ENCODE assay signal across 17 mouse cellular contexts in genomic region chr10:68155431-68156119, GRCm38 (mm10).
DNase-seq lines count a peak whose midpoint lies in the region; ATAC-seq and TF ChIP-seq lines count a peak whose summit lies in the region.
"Had no signal": no experiment of that assay in that cellular context is flagged by ENCODE, and none has a peak within 500 bp of the region (broad histone marks: within the 10 kb centered on the region; RNA-seq: fewer than 3 reads in every experiment).

No protein-coding gene starts in this region.

- ATAC-seq in kidney, embryonic 15.5 days (replicated peaks; ENCODE audit: low FRiP score) = peak; percentile 85; the same call in 1 of the 2 replicates
- peak; percentile 99 for ATAC-seq in liver, embryonic 11.5 days (replicated peaks; ENCODE audit: low FRiP score)
- ATAC-seq: activated CD4-positive, CD25-positive, alpha-beta regulatory T cell, adult 4 months; hindbrain, postnatal 0 days had no signal

- no peak for TF ChIP-seq POLR2A in myocyte (IDR thresholded peaks at IDR 0.05; ENCODE audit: insufficient read length, low read depth)
- no peak for TF ChIP-seq POLR2A in thymus, adult 2 months (IDR thresholded peaks at IDR 0.05; ENCODE audit: control insufficient read depth, extremely low read depth, insufficient read depth, low read length, poor library complexity)

- H3K27ac ChIP-seq in kidney, embryonic 15.5 days = no peak overlapping the region
- peak overlapping the region; percentile 64 for H3K27ac ChIP-seq in liver, embryonic 11.5 days (ENCODE audit: low read depth, low read length)
- no peak overlapping the region for H3K27ac ChIP-seq in thymus, adult 2 months (ENCODE audit: control insufficient read depth, insufficient read depth, low read length)
- H3K27ac ChIP-seq: hindbrain, postnatal 0 days; lung, embryonic 15.5 days; midbrain, embryonic 10.5 days had no signal

- no peak overlapping the region for H3K9ac ChIP-seq in kidney, embryonic 15.5 days
- H3K9ac ChIP-seq in liver, embryonic 11.5 days (ENCODE audit: low read depth, low read length) = no peak overlapping the region
- H3K9ac ChIP-seq: lung, embryonic 15.5 days had no signal

- H3K79me2 ChIP-seq in myocyte (ENCODE audit: control insufficient read depth, insufficient read depth) = peaks cover 15% of the 10 kb centered on the region

- no peak overlapping the region for H3K4me2 ChIP-seq in kidney, embryonic 15.5 days
- H3K4me2 ChIP-seq in liver, embryonic 11.5 days = peak overlapping the region; percentile 36
- peak overlapping the region; percentile 66 for H3K4me2 ChIP-seq in myocyte (ENCODE audit: low read depth)
- H3K4me2 ChIP-seq: lung, embryonic 15.5 days had no signal

- peaks cover 16% of the 10 kb centered on the region; the same call in 1 of the 2 replicates for H3K36me3 ChIP-seq in kidney, embryonic 15.5 days
- no peaks in the 10 kb centered on the region for H3K36me3 ChIP-seq in liver, embryonic 11.5 days (ENCODE audit: control insufficient read depth, insufficient read depth, low read length)
- H3K36me3 ChIP-seq in myocyte (ENCODE audit: control insufficient read depth, insufficient read depth) = no peaks in the 10 kb centered on the region
- no peaks in the 10 kb centered on the region for H3K36me3 ChIP-seq in thymus, adult 2 months (ENCODE audit: control insufficient read depth, insufficient read depth, low read length)
- H3K36me3 ChIP-seq: G1E; lung, embryonic 15.5 days; midbrain, embryonic 10.5 days had no signal

- H3K27me3 ChIP-seq in kidney, embryonic 15.5 days = no peaks in the 10 kb centered on the region
- H3K27me3 ChIP-seq in liver, embryonic 11.5 days (replicated peaks; ENCODE audit: control insufficient read depth, insufficient read depth, low read length) = no peaks in the 10 kb centered on the region
- H3K27me3 ChIP-seq in myocyte (ENCODE audit: control insufficient read depth, insufficient read depth, insufficient read length) = no peaks in the 10 kb centered on the region
- no peaks in the 10 kb centered on the region for H3K27me3 ChIP-seq in thymus, adult 2 months (ENCODE audit: control insufficient read depth, insufficient read depth, low read length)
- H3K27me3 ChIP-seq: lung, embryonic 15.5 days had no signal

- WGBS in kidney, embryonic 15.5 days = 93% methylated on average over 6 of the region's 6 CpGs
- 77% methylated on average over 6 of the region's 6 CpGs for WGBS in liver, embryonic 11.5 days
- WGBS in thymus, adult 2 months = 96% methylated on average over 6 of the region's 6 CpGs

- no peaks in the 10 kb centered on the region for H3K9me3 ChIP-seq in kidney, embryonic 15.5 days (replicated peaks)
- H3K9me3 ChIP-seq in liver, embryonic 11.5 days (ENCODE audit: control insufficient read depth, low read length) = peaks cover 4% of the 10 kb centered on the region; the same call in 1 of the 2 replicates
- H3K9me3 ChIP-seq: lung, embryonic 15.5 days had no signal

- no peak overlapping the region for H3ac ChIP-seq in myocyte (ENCODE audit: control insufficient read depth, insufficient read length)

- intact Hi-C loops in left cerebral cortex, postnatal 4 days (cut with DNase I) = loop anchor here (10.0 kb wide), 1 partner anchor 119 kb away; the partner anchor contains the start of gene Arid5b

- no peak for DNase-seq in kidney, adult 18-20 months
- DNase-seq in c-Kit-negative CD71-positive TER-119-positive erythroid progenitor cells, embryonic 14.5 days (ENCODE audit: low read depth, low spot score) = peak; percentile 78
- DNase-seq in liver, embryonic 11.5 days (ENCODE audit: low spot score) = no peak
- no peak for DNase-seq in thymus, adult 2 months
- DNase-seq in adrenal gland, postnatal 25 days = no peak
- no peak for DNase-seq in left cerebral cortex, postnatal 4 days
- DNase-seq: cerebellum, adult 2 months; embryo, embryonic 11 days; layer of hippocampus, adult 9-11 months; right cerebral cortex, postnatal 14 days had no signal

- H3K4me1 ChIP-seq in kidney, embryonic 15.5 days = peaks cover 16% of the 10 kb centered on the region; the same call in 1 of the 2 replicates
- H3K4me1 ChIP-seq in liver, embryonic 11.5 days (replicated peaks; ENCODE audit: control insufficient read depth, insufficient read depth, low read length) = peaks cover 24% of the 10 kb centered on the region
- H3K4me1 ChIP-seq in thymus, adult 2 months (replicated peaks; ENCODE audit: control insufficient read depth, insufficient read depth, low read length) = peaks cover 3% of the 10 kb centered on the region

- TF ChIP-seq CTCF in thymus, adult 2 months (IDR thresholded peaks at IDR 0.05; ENCODE audit: borderline replicate concordance, control insufficient read depth, extremely low read depth, insufficient read depth, low read length, poor library complexity) = no peak

- no peak overlapping the region for H3K4me3 ChIP-seq in kidney, embryonic 15.5 days (replicated peaks)
- H3K4me3 ChIP-seq in liver, embryonic 11.5 days (ENCODE audit: low read depth, low read length) = no peak overlapping the region
- H3K4me3 ChIP-seq in myocyte = peak overlapping the region; percentile 0
- H3K4me3 ChIP-seq in thymus, adult 2 months (ENCODE audit: control insufficient read depth, insufficient read depth, low read length) = no peak overlapping the region
- H3K4me3 ChIP-seq: lung, embryonic 15.5 days; midbrain, embryonic 10.5 days had no signal

TF ChIP-seq in myocyte, 11 proteins besides CTCF, POLR2A, EP300 and RAD21:
- TF ChIP-seq CEBPB (IDR thresholded peaks at IDR 0.05; ENCODE audit: insufficient read depth, poor library complexity, severe bottlenecking) = no peak
- TF ChIP-seq MYOD1 (IDR thresholded peaks at IDR 0.05; ENCODE audit: control insufficient read depth in 1 of 3, insufficient read length in 2 of 3, low read depth in 2 of 3) = no peak
- no peak for TF ChIP-seq USF1 (IDR thresholded peaks at IDR 0.05; ENCODE audit: low read depth)
- TF ChIP-seq MYOG (IDR thresholded peaks at IDR 0.05; ENCODE audit: control insufficient read depth in 1 of 3, insufficient read depth in 1 of 3, insufficient read length in 2 of 3, low read depth in 2 of 3) = no peak
- TF ChIP-seq E2F4 (IDR thresholded peaks at IDR 0.05; ENCODE audit: insufficient read depth) = no peak
- TF ChIP-seq POLR2AphosphoS2 (IDR thresholded peaks at IDR 0.05; ENCODE audit: insufficient read length, low read depth) = no peak
- no peak for TF ChIP-seq MAX (IDR thresholded peaks at IDR 0.05; ENCODE audit: low read depth)
- no peak for TF ChIP-seq REST (IDR thresholded peaks at IDR 0.05; ENCODE audit: insufficient read depth, insufficient read length)
- TF ChIP-seq SRF (IDR thresholded peaks at IDR 0.05; ENCODE audit: control insufficient read depth, insufficient read length, low read depth) = no peak
- TF ChIP-seq TCF12 (IDR thresholded peaks at IDR 0.05; ENCODE audit: insufficient read depth, poor library complexity, severe bottlenecking) = no peak
- TF ChIP-seq TCF3 (IDR thresholded peaks at IDR 0.05; ENCODE audit: insufficient read length, low read depth) = no peak
